Mouse (Mus musculus) heart, adult 11 months (tissue): ENCODE data around the gene Pnn.

Source experiments
- DNase-seq: peaks from one replicate; pipeline ENCODE4 v3.0.0; 2022

Gene Pnn

DNA sequence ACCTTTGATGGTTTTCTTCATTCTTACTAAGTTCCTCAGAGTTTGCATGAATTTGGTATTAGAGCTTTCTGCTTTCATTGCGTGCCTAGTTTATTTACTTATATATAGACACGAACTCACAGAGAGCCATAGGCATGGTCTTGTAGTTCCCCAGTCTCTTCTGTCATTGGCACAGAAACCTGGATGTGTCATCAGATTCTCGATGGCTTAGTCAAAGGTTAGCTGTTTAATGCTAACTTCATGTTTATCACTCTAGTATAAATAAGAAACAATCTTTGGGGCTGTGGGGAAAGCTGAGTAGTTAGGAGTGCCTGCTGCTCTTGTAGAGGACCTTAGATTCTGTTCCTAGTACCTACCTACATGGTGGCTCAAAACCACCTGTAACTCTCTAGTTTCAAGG, 10.3 kb downstream of the Pnn start:
- DNase-seq: peak; percentile 16

DNA sequence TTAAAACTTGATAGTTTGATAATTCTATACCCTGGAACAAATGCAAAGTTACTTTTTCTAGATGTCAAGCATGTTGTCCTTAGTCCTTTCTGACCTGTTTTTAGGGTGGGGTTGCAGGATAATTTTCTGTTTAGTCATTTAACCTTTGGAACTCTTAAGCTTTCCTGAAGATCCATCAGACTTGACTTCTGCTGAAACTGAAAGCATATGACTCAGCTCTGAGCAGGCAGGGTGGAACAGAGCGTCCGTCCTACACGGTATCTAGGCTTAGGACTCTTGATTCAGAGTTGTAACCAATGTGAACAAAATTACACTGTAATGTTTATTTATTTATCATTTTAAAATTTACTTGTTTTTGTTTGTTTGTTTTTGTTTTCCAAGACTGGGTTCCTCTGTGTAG, 11.2 kb downstream of the Pnn start:
- DNase-seq: no peak

DNA sequence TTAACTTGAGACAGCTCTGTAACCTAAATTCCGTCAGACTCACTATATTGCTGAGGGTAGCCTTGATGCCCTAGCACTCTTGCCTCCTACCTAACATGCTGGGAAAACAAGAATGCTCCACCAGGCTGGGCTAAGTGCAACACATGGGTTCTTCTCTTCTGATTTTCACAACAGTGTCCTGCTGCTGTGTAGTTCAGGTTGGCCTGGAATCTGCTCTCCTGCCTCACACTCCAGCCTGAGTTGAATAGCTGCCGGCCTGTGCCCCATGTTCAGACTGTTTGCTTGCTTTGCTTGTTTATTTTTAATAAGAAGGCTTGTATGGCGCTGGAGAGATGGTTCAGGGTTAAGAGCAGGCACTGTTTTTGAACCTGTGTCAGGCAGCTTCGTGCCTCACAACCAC, 13.8 kb downstream of the Pnn start:
- DNase-seq: peak; percentile 70

DNA sequence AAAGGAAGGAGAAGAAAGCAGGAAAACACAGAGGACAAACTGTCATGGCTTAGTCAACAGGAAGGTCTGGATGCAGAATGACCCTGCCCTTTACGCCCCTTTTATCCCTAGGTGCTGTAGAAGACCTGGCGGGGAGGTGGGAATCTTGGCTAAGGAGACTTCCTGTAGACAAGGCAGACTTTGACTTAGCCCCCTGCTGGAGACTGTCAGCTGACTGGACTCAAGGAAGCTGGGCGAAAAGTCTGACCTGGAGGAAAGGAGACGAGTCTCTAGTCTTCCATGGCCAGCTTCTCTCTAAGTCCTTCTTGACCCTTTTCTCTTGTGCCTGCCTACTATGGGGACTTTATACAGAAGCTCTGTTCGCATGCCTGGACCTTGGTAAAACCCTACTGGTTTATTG, 17.8 kb downstream of the Pnn start:
- no peak for DNase-seq

DNA sequence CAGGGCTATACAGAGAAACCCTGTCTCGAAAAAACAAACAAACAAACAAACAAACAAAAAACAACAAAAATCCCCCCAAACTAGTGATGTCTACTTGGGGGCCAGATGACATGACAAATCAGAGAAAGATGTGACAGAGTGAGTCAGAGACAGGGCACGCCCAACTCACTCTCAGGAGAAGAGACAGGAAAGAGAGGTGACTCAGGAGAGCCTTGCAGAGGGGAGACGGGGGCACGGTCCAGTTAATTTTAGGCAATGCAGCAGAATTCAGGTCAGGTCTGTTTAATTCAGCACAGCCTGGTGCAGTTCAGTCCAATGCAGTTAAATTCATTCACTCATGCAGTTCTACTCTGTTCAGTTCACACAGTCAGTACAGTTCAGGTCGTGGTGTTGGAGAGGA, 19.5 kb downstream of the Pnn start:
- peak; percentile 75 for DNase-seq

DNA sequence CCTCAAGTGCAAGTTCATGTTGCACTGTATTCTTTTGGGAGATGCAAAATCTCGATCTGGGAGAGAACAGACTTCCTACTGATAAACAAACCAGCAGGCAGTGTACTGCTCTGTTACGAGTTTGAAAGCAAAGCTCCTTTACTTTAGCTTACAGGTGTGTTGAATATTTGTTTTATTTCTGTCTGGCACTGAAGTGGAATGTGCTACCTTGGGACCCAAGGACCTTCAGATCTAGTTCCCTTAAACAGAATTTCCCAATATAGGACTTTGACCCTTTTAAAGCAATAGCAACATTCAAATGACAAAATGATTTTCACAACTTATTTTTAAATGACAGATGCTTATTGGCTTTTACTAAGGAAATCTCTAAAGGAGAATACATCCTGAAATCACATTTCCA, 26.9 kb downstream of the Pnn start:
- DNase-seq: no peak

DNA sequence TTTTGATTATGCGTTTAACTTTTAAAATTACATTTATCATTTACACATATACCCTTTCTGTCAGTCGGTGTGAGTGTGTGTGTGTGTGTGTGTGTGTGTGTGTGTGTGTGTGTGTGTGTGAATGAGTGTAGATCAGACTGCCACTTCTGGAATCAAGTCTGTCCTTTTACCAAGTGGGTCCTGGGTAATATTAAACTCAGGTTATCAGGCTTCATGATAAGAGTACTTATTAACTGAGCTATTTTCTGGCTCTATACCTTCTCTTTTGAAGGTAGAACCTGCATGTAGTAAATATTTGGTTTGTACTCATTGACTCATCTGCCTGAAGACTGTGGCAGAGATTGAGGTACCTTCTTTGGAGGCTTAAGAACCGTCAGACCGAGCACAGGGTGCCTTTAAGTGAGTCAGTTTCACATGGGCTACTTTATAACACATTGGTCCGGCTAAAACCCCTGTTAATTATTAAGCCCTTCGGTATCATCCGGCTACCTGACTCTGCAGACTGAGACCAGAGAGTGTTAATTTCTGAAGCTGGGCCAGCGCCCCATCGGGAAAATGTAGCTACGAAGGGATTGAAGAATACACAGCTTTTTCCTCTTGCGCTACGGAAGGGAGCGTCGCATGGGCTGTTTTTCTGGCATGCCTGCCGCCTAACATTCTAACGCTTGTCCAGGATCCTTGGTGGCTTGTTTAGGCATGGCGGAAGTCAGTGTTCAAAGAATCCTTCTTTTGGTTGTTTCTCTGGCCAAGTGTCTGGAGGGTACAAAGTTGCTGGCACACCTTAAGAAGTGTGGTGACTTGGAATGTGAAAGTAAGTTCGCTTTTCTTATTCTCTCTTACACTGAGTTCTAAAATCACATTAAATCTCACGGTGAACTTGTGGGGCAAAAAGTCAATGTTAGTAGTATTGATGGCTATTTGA, 28.7 kb downstream of the Pnn start, which contains the start of gene Mia2:
TSS of gene Mia2 (plus strand) at position 696 of the 922 bp plus-strand sequence.
- DNase-seq: peak; percentile 48

DNA sequence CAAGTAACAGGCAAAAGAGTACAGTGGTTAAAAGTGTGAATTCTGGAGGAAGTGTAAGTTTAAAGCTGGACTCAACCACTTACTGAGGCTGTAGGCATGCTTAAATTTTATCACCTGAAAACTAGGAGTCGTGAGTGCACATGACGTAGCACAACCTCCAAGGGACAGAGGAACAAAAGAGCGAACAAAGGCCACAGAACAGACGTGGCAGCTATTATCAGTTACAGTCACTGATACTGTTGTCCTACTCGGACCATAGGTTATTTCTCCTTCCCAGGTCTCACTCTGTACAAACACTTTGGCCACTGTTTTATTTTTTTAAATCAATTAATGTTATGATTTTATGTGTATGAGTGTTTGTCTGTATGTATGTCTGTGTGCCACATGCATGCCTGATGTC, 38.1 kb downstream of the Pnn start:
- DNase-seq: peak; percentile 4

DNA sequence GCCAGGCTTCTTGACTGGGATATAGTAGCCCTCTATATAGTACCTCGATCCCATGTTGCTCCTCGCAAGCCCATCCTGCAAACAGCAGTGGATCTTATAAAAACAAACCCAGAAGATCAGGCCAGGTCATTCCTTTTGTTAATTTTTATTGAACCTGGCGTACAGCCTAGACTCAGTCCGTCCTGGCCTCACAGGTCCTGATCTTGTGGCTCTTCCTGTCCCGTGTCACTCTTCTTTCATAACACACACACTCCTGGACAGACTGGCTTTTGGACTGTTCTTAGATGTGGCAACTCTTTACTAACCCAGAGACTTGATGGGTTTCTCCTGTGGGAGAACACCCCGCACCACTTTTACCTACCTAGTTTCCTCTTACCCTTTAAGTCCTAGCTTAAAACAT, 39.2 kb downstream of the Pnn start:
- DNase-seq: no peak

DNA sequence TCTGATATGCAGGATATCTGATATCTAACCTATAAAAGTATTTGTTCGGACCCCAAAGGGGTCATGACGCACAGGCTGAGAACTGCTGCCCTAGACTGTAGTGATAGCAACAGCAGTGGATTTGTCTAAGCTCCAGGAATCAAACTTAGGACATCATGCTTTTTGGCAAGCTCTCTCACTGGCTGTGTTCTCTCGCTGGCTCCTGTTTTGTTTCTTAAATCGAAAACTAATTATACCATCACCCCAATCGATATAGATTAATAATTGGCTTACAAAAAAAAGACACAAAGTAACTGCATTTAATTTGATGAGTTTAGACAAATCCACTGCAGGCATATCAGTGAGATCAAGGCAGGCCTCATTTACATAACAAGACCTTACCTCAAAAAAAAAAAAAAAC, 39.8 kb downstream of the Pnn start:
- peak; percentile 4 for DNase-seq

DNA sequence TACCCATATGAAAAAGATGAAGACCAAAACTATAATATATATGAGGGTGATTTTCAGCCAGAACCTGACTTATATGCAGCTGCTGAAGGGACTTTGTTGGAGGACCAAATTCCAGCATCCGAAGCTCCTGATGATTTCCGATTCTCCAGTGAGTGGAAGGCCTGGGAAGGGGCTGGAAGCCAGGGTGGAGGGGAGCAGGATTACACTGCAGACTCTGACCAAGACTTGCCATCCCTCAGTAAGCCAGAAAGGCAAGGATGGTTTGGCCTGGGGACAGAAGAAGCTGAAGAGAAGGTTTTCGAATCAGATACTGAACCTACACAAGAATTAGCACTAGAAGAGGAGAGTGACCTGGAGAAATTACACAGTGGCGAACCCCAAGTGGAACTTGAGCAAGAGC, 41.2 kb downstream of the Pnn start:
- DNase-seq: peak; percentile 56

DNA sequence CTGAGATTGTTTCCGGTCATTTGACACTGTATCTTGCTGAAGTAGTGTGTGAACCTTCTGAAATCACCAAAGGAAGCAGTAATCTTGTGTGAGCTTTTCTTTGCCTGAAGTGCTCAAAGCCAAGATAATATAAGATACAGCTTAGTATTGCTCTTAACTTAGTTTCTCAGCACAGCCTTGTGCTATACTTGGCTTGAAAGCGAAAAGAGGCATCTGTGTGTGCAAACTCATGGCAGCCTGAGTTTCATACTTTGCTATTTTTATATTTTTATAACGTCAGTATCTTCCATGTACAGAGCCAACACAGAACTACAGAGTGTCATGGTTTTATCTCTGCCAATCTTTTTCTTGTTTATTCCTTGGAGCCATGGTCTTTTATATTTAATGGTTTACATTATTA, 50.5 kb downstream of the Pnn start:
- DNase-seq: peak; percentile 7
